Mouse (Mus musculus) left cerebral cortex, adult 8-10 months (tissue): ENCODE results near the gene Phf23. TPM values are rescaled to one million over a fixed set of nuclear protein-coding genes. Genes with fewer than 3 reads are reported as not detected.
"Not testable (repeated sequence)": the region's sequence is repeated elsewhere in the genome, so short reads cannot be mapped to it uniquely, and the experiment has no call there.

Experiments used
- DNase-seq, 2 experiments: peaks; one replicate each; pipeline ENCODE4 v3.0.0; 2022; ENCODE audit warnings: low spot score in 2 of 2
- total RNA-seq, 4 experiments: library from RNA; stranded (reverse); gene quantifications; 2 replicates each; pipeline ENCODE4 v1.2.4; 2022

The Phf23 gene
- total RNA-seq: 10 to 100 TPM; 49.6 to 59.9 (median 51.8) TPM

DNA sequence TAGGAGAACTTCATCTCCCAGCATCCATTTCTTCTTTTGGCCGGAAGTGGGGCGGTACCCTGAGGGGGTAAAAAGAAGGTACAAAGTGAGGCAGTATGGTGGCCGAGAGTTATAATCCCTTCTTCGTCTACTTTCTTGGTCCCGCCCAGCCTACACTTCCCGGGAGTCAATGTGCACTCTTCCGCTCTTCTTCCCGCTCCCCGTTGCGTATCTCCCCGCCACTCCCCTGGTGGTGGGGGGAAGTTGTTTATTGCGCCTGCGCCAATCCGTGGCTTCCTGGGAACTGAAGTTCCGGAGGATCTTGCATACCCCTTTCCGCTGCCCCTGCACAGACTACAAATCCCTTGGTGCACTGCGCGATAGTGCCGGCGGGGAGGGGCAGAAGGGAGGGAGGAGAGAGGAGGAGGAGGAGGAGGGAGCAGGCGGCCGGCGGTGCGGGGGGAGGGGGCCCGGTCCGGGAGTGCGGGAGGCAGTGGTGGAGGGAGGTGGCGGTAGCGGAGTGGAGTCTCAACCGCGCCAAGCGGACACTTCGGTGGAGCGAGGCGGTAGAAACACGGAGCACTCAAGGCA is at the start of gene Phf23:
Phf23 (plus strand) TSS at position 387 of the 570 bp plus-strand sequence.
- peak; percentile 86 to 98 for DNase-seq

DNA sequence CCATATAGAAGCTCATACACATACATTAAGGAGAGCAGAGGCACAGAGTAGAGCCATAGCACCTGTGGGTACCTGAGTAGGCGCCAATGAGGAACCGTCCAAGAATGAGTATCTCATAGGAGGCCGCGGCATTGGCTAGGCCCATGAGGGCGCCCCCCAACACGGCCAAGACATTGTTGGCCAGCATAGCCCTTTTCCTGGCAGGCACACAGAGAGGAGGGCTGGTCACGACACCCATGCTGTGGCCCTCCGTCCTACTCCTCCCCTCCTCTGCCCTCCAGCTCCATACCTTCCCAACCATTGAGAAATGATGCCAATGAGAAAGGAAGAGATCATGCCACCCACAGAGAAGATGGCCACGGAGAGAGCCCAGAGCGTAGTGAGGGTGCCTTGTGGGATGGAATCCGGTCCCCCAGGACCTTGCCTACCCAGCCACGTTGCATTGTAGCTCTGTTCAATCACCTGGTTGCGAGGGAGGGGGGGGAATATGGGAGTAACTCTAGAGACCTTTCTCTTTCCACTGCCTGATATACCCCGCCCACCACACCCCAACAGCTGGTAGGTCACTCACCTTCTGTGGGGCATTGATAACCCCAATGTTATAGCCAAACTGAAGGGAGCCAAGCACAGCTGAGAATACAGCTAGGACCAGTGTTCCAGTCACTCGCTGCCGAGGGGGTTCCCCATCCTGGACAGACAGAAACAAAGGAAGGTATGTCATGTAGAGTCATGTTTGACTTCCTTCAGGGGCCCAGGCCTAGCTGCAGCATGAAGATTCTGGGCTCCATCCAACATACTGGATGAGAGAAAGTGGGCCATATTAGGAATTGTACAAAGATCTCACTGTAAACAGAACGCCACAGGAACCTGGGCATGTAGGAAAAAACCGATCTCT is 49.3 kb upstream of the Phf23 start:
- no peak for DNase-seq

DNA sequence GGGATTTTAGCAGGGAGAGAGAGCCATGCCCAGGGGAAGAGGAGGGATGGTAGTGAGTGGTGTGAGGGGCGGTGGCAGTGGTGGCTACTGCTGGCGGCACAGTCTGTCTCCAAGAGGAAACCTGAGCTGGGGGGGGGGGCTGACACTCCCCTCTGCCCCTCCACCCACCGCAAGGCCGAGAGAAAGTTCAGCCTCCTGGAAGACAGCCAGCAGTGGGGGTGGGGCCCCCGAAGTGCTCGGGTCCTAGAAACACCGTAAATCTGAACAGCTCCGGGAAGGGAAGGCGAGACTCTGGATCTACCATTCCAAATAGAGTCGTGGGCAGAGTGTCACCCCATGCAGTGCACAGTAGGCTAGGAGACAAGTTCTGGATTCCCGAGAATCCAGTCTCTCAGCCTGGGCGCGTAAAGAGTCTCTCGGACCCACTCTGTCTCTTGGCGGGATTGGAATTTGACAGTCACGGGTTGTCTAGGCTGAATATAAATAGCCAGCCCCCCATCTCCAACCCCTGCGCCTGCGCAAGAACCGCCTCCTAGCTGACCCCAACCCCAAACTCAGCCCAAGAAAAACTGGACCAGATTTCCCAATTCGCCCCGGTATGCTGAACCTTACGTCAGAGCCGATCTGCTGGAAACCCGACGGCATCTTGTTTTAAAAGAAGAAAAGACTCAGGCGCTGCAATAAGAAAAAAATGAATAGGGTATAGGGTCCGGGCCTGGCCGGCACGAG is 48.1 kb upstream of the Phf23 start:
- DNase-seq: no peak

DNA sequence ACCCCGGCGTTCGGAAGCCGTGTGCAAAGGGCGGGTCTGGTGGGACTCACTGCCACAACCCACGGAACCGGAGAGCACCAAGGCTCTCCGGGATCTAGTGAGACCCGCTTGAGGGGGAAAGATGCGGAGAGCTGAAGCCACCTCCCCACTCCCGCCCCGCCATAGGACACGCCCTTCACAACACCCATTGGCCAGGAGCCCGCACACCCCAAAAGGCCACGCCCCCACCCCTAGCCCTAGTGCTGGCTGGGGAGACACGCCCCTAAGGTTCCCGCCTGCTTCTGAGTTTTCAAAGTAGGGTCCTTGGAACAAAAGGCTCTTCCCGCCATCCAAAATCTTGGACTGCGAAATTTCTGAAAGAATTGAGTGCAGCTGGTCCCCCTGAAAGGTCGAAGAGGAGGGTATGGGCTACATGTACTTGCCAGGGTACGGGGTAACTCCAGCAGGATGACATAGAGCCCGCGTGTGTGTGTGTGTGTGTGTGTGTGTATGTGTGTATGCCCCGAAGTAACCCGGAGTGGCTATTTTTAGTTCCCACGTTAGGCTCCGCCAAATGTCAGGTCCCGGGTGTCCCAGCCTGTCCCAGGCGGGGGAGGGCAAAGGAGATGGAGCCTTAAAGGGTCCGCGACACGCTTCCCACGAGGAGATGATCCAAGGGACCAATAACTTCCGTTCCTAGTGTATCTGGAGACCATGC is 47.4 kb upstream of the Phf23 start, which contains the start of gene Slc2a4:
Slc2a4 (minus strand) TSS at position 123 of the 697 bp plus-strand sequence.
- DNase-seq: peak; percentile 28 to 34

DNA sequence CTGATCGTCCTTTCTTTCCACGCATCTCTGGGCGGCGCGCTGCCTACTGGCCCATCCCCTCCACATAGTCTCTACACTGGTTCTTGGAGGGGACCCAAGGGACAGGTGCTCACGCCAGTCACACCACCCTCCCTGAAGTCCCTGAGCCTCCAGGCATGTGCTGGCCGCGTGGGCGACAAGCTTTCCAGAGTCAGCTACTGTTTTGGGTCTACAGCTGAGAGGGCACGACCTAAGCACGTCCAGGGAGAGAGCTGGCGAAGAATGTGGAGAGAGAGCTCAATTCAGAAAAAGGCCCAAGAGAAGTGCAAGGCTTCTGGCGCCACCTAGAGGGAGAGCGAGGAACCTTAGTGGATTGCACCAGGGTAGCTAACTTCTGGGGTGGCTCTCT is 46.8 kb upstream of the Phf23 start:
- peak; percentile 45 to 57 for DNase-seq

DNA sequence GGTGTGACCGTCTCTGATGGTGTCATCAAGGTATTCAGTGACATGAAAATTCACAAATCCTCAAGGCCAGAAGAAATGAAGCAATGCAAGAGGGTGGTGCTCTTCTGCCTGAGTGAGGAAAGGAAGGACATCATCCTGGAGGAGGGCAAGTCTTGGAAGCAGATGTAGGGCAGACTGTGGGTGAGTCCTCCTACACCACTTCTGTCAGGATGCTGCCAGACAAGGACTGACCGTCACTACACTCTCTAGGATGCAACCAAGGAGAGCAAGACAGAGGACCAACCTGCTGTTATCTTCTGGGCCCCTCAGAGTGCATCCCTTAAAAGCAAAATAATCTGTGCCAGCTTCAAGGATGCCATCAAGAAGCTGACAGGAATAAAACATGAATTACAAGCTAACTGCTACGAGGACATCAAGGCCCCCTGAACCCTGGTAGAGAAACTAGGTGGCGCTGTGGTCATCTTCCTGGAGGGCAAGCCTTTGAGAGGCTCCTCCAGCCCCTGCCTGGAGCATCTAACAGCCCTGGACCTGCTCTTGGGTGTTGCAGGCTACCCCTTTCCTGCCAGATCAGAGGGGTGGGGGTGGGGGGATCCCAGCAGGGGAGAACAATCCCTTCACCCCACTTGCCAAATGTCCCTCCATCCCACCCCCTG is 44.6 kb upstream of the Phf23 start:
- DNase-seq: no peak

DNA sequence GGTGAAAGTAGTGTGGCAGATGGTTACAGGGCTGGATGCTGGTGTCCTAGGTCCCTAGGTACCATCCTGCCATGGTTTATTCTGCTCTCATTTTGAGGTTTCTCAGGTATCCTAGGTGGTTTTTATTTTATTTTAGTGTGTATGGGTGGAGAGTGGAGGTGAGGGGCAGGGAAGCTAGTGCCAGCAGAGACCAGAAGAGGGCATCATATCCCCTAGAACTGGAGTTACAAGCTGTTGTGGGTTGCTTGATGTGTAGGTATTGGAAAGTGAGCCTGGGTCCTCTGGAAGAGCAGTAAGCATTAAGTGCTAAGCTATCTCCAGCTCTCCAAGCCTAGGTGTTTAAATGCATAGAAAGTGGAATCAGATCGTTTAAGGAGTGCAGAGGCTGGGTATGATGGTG is 43.3 kb upstream of the Phf23 start:
- DNase-seq: no peak

DNA sequence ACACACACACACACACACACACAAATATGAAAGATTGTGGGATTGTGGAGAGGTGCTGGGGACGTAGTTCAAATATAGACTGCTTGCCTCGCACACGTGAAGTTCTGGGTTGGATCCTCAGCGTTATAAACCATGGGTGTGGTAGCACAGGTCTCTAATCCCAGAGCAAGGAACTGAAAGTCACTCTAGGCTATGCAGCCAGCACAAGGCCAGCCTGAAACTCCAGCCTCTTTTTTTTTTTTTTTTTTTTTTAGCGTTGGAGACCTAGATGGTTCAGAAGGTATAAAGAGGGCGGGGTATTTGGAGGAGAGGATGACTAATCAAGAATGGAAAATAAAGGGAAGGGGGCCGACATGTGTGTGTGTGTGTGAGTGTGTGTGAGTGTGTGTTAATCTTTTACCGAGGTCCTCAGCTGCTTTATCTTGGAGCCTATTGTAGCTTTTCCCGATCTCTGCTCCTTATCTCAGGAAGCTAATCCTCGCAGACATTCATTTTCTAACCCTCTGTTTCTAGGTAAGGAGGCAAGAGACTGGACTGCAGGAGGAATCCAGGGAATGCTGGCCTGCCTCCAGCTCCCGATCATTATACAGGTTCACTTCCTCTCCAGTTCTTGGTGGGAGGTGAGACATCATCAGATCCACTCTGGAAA is 42.2 kb upstream of the Phf23 start:
- no peak for DNase-seq

DNA sequence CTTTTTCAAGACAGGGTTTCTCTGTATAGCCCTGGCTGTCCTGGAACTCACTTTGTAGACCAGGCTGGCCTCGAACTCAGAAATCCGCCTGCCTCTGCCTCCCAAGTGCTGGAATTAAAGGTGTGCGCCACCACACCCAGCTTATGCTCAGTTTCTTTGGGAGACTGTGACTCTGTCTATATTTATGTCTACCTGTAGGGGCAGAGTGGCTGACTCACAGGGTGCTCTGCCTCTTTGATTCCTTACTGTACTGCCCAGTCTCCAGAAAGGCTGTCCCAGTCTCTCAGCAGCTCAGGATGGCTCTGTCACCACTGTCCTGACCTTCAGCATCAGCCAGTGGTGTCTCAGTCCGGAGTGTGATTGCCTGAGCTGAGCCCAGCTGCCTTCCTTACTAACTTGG is 40.0 kb upstream of the Phf23 start:
- not testable (repeated sequence) for DNase-seq

DNA sequence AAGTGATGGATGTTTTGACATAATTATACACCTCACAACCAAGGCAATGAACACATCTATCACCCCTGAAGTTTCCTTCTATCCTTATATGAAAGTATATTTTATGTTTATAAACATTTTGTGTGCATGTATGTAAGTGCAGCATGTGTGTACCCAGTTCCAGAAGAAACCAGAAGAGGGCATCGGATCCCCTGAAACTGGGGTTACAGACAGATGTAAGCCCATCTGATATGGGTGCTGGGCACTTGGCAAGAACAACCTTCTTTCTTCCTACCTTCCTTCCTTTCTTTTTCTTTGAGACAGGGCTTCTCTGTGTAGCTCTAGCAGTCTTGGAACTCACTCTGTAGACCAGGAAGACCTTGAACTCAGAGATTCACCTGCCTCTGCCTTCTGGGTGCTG is 39.4 kb upstream of the Phf23 start:
- DNase-seq: no peak

DNA sequence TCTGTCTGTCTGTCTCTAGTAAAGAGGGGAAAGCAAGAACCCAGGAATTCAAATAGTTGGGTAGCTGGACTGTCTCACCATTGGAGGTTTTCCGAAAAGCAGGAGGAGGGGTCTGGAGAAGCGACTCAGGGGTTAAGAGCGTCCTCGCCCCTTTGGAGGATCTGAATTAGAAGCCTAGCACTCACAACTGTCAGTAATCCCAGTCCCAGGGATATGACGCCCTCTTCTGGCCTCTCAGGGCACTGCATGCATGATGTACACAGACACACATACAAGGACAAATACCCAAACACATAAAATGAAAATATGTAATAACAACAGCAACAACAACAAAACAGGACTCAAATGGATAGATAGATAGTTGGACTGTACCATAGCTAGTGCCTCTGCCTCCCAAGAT is 35.0 kb upstream of the Phf23 start:
- no peak for DNase-seq

DNA sequence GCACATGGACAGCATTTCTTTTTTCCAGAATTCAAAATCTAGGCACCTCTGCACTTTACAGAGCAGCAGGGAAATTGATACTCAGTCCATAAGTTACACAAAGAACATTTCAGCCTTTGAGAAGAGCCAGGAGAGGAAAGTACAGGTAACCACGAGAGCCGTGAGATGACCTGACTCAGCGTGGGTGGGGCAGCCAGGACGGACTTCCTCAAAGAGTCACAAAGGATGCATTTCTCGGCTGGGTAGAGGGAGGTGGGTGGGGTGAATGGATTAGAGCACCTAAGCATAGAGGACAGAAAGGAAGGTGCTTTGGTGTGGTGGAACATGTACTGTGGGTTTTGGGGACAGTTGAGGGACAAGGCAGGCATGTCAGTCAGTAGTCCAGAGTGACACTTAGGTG is 33.7 kb upstream of the Phf23 start:
- DNase-seq: no peak

DNA sequence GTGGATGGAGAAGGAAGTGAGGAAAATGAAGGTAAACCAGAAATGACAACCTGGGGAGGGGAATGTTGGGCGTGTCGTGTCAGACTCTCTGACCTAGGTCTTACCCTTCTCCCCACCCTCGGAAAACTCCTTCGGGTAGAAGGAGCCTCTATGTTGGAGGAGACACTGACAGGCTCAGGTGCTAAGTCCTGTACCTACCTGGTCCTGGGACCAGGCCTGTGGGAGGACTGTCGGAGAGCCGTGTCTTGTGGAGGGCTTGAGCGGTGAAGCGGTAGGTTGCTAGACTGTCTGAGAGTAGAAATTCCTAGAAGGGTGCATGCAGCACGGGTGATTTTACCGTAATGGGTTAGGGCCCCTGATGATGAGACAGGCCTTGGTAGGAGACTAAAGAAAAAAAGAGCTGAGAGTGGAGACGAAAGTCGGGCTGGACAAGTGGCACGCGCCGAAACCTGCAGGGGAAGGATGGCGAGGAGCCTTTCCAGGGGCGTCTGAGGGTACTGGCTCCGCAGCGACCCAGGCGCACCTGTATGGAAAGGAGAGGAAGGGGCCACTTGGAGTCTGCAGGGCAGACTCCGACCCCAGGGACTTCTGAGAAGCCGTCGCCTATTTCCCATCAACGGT is 30.8 kb upstream of the Phf23 start, which contains the start of gene Cldn7:
Cldn7 (plus strand) TSS at position 130 of the 621 bp plus-strand sequence.
- DNase-seq: no peak

DNA sequence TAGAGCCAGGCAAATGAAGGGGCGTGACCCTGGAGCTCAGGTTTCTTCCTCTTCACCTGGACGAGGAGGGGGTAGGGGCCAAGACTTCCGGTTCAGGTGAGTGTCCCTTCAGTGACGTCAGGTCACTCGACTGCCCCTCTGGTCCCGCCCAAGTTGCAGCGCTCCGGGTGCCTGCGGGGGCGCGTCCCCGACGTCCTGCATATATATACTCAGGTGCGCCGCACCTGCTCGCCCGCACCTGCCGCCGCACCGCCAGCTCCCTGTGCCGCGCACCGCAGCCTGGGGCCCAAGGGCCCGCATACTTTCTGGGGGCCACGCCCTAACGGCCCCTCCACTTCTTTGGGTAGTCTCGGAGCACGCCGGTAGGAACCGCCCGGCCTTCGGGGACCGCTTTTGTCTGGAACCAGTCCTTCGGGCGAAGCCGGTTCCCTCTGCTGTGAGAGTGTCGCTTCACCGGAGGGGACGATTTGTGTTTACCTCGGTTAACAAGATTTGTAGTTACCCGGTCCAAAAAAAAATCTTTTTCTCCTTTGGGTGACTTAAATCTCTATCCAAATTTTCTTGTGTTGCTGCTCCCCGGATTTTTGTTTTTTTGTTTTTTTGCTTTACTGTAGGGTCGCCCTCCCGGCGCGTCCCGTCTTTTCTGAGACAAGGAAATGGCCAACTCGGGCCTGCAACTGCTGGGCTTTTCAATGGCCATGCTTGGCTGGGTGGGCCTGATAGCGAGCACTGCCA is 30.1 kb upstream of the Phf23 start:
- DNase-seq: no peak

DNA sequence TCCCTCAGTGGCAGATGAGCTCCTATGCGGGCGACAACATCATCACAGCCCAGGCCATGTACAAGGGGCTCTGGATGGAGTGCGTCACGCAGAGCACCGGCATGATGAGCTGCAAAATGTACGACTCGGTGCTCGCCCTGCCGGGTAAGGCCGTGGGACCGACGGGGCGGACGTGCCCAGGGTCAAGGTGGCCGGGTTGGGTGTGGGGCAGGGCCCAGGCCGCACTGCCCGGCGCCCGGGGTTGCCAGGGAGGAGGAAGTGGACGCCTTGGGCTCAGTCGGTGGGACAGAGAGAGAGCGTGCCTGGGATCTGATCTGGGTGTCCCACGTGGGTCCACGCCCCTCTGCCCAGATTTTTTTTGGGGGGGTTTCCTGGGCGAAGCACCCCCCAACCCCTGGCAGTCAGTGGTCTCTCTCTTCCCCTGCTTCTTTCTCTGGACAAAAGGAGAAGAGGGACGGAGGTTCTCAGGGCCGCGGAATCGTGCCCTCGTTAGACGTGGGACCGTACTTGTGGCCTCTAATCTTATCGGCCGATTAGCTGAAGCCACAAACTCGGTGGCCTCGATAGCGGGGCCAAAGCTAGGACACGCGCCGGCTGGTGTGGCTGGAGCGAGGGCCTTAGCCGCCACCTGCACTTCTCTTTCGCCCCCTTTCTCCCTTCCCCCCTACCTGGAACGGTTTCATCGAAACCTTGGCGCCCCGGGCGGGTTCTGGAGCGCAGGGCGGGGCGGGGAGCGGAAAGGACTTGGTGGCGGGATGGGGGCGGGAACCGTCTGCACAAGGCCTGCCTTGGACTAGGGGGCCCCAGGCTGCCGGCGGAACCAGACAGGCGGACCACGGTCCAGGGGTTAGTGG is 29.3 kb upstream of the Phf23 start:
- DNase-seq: no peak

DNA sequence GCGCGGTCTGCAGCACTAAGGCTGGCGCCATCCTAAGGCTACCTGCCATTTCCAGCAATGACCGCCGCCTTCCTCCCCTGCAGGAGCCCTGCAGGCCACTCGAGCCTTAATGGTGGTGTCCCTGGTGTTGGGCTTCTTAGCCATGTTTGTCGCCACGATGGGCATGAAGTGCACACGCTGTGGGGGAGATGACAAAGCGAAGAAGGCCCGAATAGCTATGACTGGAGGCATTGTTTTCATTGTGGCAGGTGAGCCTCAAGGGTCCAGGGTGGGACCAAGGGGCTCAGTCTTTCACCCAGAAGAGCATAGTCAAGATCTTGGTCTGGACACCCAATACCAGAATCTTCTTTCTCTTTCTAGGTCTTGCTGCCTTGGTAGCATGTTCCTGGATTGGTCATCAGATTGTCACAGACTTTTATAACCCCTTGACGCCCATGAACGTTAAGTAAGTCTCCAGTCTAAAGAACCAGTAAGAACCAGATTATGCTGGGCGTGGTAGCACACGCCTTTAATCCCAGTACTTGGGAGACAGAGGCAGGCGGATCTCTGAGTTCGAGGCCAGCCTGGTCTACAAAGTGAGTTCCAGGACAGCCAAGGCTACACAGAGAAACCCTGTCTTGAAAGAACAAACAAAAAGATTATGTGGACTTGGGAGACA is 28.6 kb upstream of the Phf23 start:
- no peak for DNase-seq

DNA sequence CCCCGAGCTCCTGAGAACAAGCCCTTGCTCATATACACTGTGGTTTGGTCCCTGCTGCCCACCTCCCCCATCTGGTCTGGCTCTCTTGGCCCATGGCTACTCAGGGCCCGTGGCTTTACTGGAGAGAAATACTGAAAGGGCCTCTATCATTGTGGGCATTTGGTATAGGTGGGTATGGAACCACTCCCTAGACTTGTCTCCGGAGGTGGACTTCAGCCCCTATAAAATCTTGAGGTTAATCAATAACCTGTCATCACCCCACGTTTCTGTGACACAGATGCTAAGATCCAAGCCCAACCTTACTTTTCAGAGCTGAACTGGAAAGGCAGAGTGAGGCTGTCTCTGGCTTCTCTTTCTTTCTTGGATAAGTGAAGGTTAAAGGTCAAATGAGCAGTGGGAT is 26.8 kb upstream of the Phf23 start:
- no peak for DNase-seq

DNA sequence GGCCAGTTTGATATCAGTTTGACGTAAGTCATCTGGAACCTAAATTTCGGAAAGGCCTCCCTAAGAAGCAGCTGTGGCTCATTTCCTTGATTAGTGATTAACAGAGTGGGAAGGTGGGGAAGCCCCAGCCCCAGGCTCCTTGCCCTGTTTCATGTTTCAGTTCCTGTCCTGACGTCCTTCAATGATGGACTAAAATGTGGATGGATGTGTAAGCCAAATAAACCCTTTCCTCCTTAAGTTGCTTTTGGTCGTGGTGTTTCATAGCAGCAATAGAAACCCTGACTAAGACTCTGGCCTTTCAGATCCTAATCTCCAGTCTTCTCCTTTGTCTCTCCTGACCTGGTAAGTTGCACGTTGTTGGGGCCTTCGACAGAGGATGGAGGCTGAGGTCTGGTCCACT is 25.4 kb upstream of the Phf23 start:
- DNase-seq: no peak
